Mouse (Mus musculus): ENCODE measurements around the gene Grwd1. TPM values are rescaled to one million over a fixed set of nuclear protein-coding genes. Genes with fewer than 3 reads are reported as not detected.
A peak's percentile ranks its signal among the peaks of the same experiment; 100 is the strongest.
"Not testable (repeated sequence)": the region's sequence is repeated elsewhere in the genome, so short reads cannot be mapped to it uniquely, and the experiment has no call there.

The Grwd1 gene
- polyA plus RNA-seq (2016; fragmentation: Nextera tagmentation; extraction: Ambion mirVana) = 75.6 and 76.3 TPM in 2 replicates

GRCm38 (mm10) chr7:45830427-45831127 lies at the start of gene Grwd1:
Grwd1 (minus strand) TSS chr7:45830944.
- Histone ChIP-seq H3K36me3 (peaks cover 36% of the 10 kb centered on the region), H3K27ac (0 out of 2 replicates have a peak within 1 kb of the TSS, but pooled peaks have one; percentile 13), H3K9ac (peak within 1 kb of the TSS; percentile 68), H3K27me3 (peaks cover 47% of the 10 kb centered on the region), H3K4me2 (replicated peaks) (peak within 1 kb of the TSS; percentile 84), H3K4me1 (peaks cover 25% of the 10 kb centered on the region), H3K9me3 (no peaks in the 10 kb centered on the region), H3K4me3 (peak within 1 kb of the TSS; percentile 87)
- ATAC-seq (ENCODE audit: insufficient number of reproducible peaks, insufficient read depth, low FRiP score, low TSS enrichment) = peak; percentile 77
- under 1% methylated on average over 35 of the region's 35 CpGs for WGBS

- peaks cover 93% of the 10 kb centered on the region for H3K36me3 ChIP-seq
- no peak for ATAC-seq (ENCODE audit: insufficient number of reproducible peaks, insufficient read depth, low FRiP score, low TSS enrichment)
- no peak overlapping the region for H3K4me2 ChIP-seq (replicated peaks)
- 91% methylated on average over 4 of the region's 4 CpGs for WGBS
- no peak overlapping the region for H3K4me3 ChIP-seq
- no peaks in the 10 kb centered on the region for H3K4me1 ChIP-seq
- no peaks in the 10 kb centered on the region for H3K9me3 ChIP-seq
- H3K9ac ChIP-seq = no peak overlapping the region
- H3K27me3 ChIP-seq = no peaks in the 10 kb centered on the region
- no peak overlapping the region for H3K27ac ChIP-seq
Measured at GRCm38 (mm10) chr7:45880531-45880930, 49.8 kb upstream of the Grwd1 start.

- not testable (repeated sequence) for H3K4me2 ChIP-seq (replicated peaks); H3K27ac ChIP-seq; H3K9ac ChIP-seq; H3K27me3 ChIP-seq; ATAC-seq (ENCODE audit: insufficient number of reproducible peaks, insufficient read depth, low FRiP score, low TSS enrichment); H3K9me3 ChIP-seq; H3K4me3 ChIP-seq
- peaks cover 86% of the 10 kb centered on the region for H3K36me3 ChIP-seq
- peaks cover 17% of the 10 kb centered on the region for H3K4me1 ChIP-seq
- 83% methylated on average over 1 of the region's 1 CpGs for WGBS
Measured at GRCm38 (mm10) chr7:45878278-45878677, 47.5 kb upstream of the Grwd1 start, which contains the start of gene Grin2d. Grin2d (minus strand) TSS chr7:45878378.

- no peak for ATAC-seq (ENCODE audit: insufficient number of reproducible peaks, insufficient read depth, low FRiP score, low TSS enrichment)
- Histone ChIP-seq H3K9ac (no peak overlapping the region), H3K36me3 (peaks cover 72% of the 10 kb centered on the region), H3K4me1 (peaks cover 17% of the 10 kb centered on the region), H3K4me3 (no peak overlapping the region), H3K27ac (no peak overlapping the region), H3K4me2 (replicated peaks) (no peak overlapping the region), H3K9me3 (no peaks in the 10 kb centered on the region), H3K27me3 (peaks cover 2% of the 10 kb centered on the region)
- WGBS = 91% methylated on average over 7 of the region's 7 CpGs
Measured at GRCm38 (mm10) chr7:45876895-45877294, 46.2 kb upstream of the Grwd1 start.

- H3K4me3 ChIP-seq = peak overlapping the region; percentile 82
- ATAC-seq (ENCODE audit: insufficient number of reproducible peaks, insufficient read depth, low FRiP score, low TSS enrichment) = 0 out of 2 replicates have a peak, but pooled peaks have one; percentile 11
- peak overlapping the region; percentile 94 for H3K9ac ChIP-seq
- H3K36me3 ChIP-seq = peaks cover 38% of the 10 kb centered on the region
- H3K27me3 ChIP-seq = peaks cover 37% of the 10 kb centered on the region
- peak overlapping the region; percentile 92 for H3K27ac ChIP-seq
- H3K9me3 ChIP-seq = no peaks in the 10 kb centered on the region
- 2% methylated on average over 28 of the region's 28 CpGs for WGBS
- peaks cover 39% of the 10 kb centered on the region for H3K4me1 ChIP-seq
- peak overlapping the region; percentile 81 for H3K4me2 ChIP-seq (replicated peaks)
Measured at GRCm38 (mm10) chr7:45873061-45873947, 42.6 kb upstream of the Grwd1 start.

GRCm38 (mm10) chr7:45872624-45873023 lies 41.9 kb upstream of the Grwd1 start, which contains the start of gene Kdelr1:
Kdelr1 (plus strand) TSS chr7:45872772.
- peak within 1 kb of the TSS; percentile 92 for H3K27ac ChIP-seq
- peak; percentile 62; the same call in 1 of the 2 replicates for ATAC-seq (ENCODE audit: insufficient number of reproducible peaks, insufficient read depth, low FRiP score, low TSS enrichment)
- peaks cover 46% of the 10 kb centered on the region for H3K4me1 ChIP-seq
- peak within 1 kb of the TSS; percentile 94 for H3K9ac ChIP-seq
- H3K27me3 ChIP-seq = peaks cover 44% of the 10 kb centered on the region
- H3K9me3 ChIP-seq = no peaks in the 10 kb centered on the region
- peak within 1 kb of the TSS; percentile 81 for H3K4me2 ChIP-seq (replicated peaks)
- 1% methylated on average over 18 of the region's 18 CpGs for WGBS
- H3K4me3 ChIP-seq = peak within 1 kb of the TSS; percentile 82
- H3K36me3 ChIP-seq = peaks cover 33% of the 10 kb centered on the region

- no peak for ATAC-seq (ENCODE audit: insufficient number of reproducible peaks, insufficient read depth, low FRiP score, low TSS enrichment)
- WGBS = 1% methylated on average over 30 of the region's 30 CpGs
- peaks cover 54% of the 10 kb centered on the region for H3K4me1 ChIP-seq
Measured at GRCm38 (mm10) chr7:45870282-45871058, 39.7 kb upstream of the Grwd1 start.

GRCm38 (mm10) chr7:45869787-45870186 lies 39.0 kb upstream of the Grwd1 start:
- WGBS = 1% methylated on average over 14 of the region's 14 CpGs
- Histone ChIP-seq H3K4me2 (replicated peaks) (peak overlapping the region; percentile 65), H3K4me1 (peaks cover 50% of the 10 kb centered on the region), H3K9ac (peak overlapping the region; percentile 10), H3K36me3 (peaks cover 7% of the 10 kb centered on the region), H3K9me3 (no peaks in the 10 kb centered on the region), H3K4me3 (peak overlapping the region; percentile 32), H3K27me3 (peaks cover 56% of the 10 kb centered on the region), H3K27ac (no peak overlapping the region)
- ATAC-seq (ENCODE audit: insufficient number of reproducible peaks, insufficient read depth, low FRiP score, low TSS enrichment) = no peak

More at GRCm38 (mm10) chr7:45870282-45871058, 39.7 kb upstream of the Grwd1 start:
- Histone ChIP-seq H3K36me3 (peaks cover 12% of the 10 kb centered on the region), H3K9ac (peak overlapping the region; percentile 61), H3K4me2 (replicated peaks) (peak overlapping the region; percentile 65), H3K27me3 (peaks cover 56% of the 10 kb centered on the region), H3K9me3 (no peaks in the 10 kb centered on the region), H3K27ac (no peak overlapping the region), H3K4me3 (peak overlapping the region; percentile 32)

- ATAC-seq (ENCODE audit: insufficient number of reproducible peaks, insufficient read depth, low FRiP score, low TSS enrichment) = no peak
- H3K27ac ChIP-seq = no peak overlapping the region
- H3K4me3 ChIP-seq = 0 out of 2 replicates have a peak overlapping the region, but pooled peaks have one; percentile 32
- H3K27me3 ChIP-seq = peaks cover 56% of the 10 kb centered on the region
- 16% methylated on average over 8 of the region's 8 CpGs for WGBS
- peak overlapping the region; percentile 20; the same call in 1 of the 2 replicates for H3K9ac ChIP-seq
- H3K9me3 ChIP-seq = no peaks in the 10 kb centered on the region
- peaks cover 44% of the 10 kb centered on the region for H3K4me1 ChIP-seq
- H3K4me2 ChIP-seq (replicated peaks) = peak overlapping the region; percentile 65
- H3K36me3 ChIP-seq = 0 out of 2 replicates have a peak, but pooled peaks cover 3% of the 10 kb centered on the region
Measured at GRCm38 (mm10) chr7:45869107-45869670, 38.4 kb upstream of the Grwd1 start.

GRCm38 (mm10) chr7:45867871-45868270 lies 37.1 kb upstream of the Grwd1 start:
- ATAC-seq (ENCODE audit: insufficient number of reproducible peaks, insufficient read depth, low FRiP score, low TSS enrichment) = no peak
- WGBS = 17% methylated on average over 2 of the region's 2 CpGs
- H3K9ac ChIP-seq = no peak overlapping the region
- H3K4me3 ChIP-seq = no peak overlapping the region
- no peaks in the 10 kb centered on the region for H3K36me3 ChIP-seq
- peak overlapping the region; percentile 83; the same call in 1 of the 2 replicates for H3K4me2 ChIP-seq (replicated peaks)
- no peak overlapping the region for H3K27ac ChIP-seq
- peaks cover 37% of the 10 kb centered on the region for H3K4me1 ChIP-seq
- H3K27me3 ChIP-seq = peaks cover 56% of the 10 kb centered on the region
- no peaks in the 10 kb centered on the region for H3K9me3 ChIP-seq
